Mouse (Mus musculus) intestine, embryonic 16.5 days (tissue): Measurements from ENCODE around the gene Snurf. TPM values are rescaled to one million over a fixed set of nuclear protein-coding genes. Genes with fewer than 3 reads are reported as not detected.

Source experiments
- ATAC-seq: fragments of 200-750 bp; cut with Nextera tagmentation; 2 replicates; pipeline ENCODE4 v1.8.0; 2017; ENCODE audit warnings: moderate TSS enrichment, moderate library complexity
- H3K27ac ChIP-seq: fragments of 300-500 bp; sonication (generic); 2 replicates; pipeline ENCODE4 v1.5.1; 2014; ENCODE audit warnings: mild to moderate bottlenecking, low read length
- H3K27me3 ChIP-seq: fragments of 300-500 bp; sonication (generic); replicated peaks from 2 replicates; pipeline ENCODE4 v1.6.1; 2014; ENCODE audit warnings: low read length, control low read depth, mixed read lengths; ENCODE audit not compliant: control insufficient read depth, insufficient read depth
- H3K36me3 ChIP-seq: fragments of 300-500 bp; sonication (generic); 2 replicates; pipeline ENCODE4 v1.6.1; 2014; ENCODE audit warnings: low read length, control low read depth; ENCODE audit not compliant: control insufficient read depth, insufficient read depth
- H3K4me1 ChIP-seq: fragments of 300-500 bp; sonication (generic); 2 replicates; pipeline ENCODE4 v1.6.1; 2014; ENCODE audit warnings: low read length, control low read depth, mixed read lengths; ENCODE audit not compliant: control insufficient read depth, insufficient read depth
- H3K4me2 ChIP-seq: fragments of 300-500 bp; sonication (generic); 2 replicates; pipeline ENCODE4 v1.6.1; 2014; ENCODE audit warnings: low read depth, low read length, control low read depth
- H3K4me3 ChIP-seq: fragments of 300-500 bp; sonication (generic); 2 replicates; pipeline ENCODE4 v1.5.1; 2014; ENCODE audit warnings: mild to moderate bottlenecking, low read length
- H3K9ac ChIP-seq: fragments of 300-500 bp; sonication (generic); 2 replicates; pipeline ENCODE4 v1.6.1; 2014; ENCODE audit warnings: low read depth, low read length
- H3K9me3 ChIP-seq: fragments of 300-500 bp; sonication (generic); 2 replicates; pipeline ENCODE4 v1.6.1; 2016; ENCODE audit warnings: low read length, control low read depth; ENCODE audit not compliant: control insufficient read depth
- WGBS: fragments of 180-500 bp; shearing (Covaris S2); extraction: QIAGEN DNeasy Blood & Tissue Kit; methylation state at CpG from one replicate; pipeline ENCODE4 v1.1.7; 2014; 5-methylcytosine and 5-hydroxymethylcytosine counted together
- polyA plus RNA-seq: library from polyadenylated mRNA; unstranded; fragments of >200 nt; fragmentation: Nextera tagmentation; extraction: Ambion mirVana; gene quantifications from 2 replicates; pipeline ENCODE4 v1.2.1, GENCODE M21; 2015

Snurf gene
- 33.5 and 35.5 TPM in 2 replicates for polyA plus RNA-seq

DNA sequence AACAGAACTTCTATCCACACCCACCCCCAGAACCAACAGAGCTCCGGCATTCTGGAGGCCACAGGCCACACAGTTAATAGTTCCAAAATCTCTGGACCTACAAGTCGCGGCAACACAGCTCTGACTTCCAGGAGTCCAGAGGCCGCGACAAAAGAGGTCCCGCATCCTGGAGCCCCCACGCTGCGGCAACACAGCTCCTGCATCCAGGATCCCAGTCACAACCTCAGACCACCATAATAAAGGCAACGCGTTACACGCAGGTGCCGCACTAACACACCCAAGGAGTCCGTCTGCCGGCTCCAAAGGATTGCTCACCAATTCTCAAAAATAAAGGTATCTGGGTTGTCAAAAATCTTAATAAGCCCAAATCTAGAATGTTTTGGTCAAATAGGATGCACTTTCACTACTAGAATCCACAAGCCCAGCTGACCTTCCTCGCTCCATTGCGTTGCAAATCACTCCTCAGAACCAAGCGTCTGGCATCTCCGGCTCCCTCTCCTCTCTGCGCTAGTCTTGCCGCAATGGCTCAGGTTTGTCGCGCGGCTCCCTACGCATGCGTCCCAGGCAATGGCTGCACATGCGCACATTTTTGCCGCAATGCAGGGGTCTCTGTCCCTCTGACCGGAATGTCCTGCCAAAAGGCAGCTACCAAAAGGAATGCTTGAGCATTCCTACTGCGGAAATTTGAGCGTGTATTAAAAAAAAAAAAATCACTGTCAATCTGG lies at the start of gene Snurf, which contains the start of gene Gm38393:
TSS of gene Snurf (minus strand) at position 444 of the 725 bp plus-strand sequence.
TSS of gene Gm38393 (minus strand) at position 459 of the 725 bp plus-strand sequence.
- Histone ChIP-seq H3K4me2 (peak within 1 kb of the TSS; percentile 60), H3K4me3 (peak within 1 kb of the TSS; percentile 58), H3K36me3 (no peaks in the 10 kb centered on the region), H3K27me3 (no peaks in the 10 kb centered on the region), H3K9ac (peak within 1 kb of the TSS; percentile 68), H3K27ac (no peak within 1 kb of the TSS), H3K9me3 (peaks cover 16% of the 10 kb centered on the region), H3K4me1 (no peaks in the 10 kb centered on the region)
- WGBS, result 51% methylated on average over 30 of the region's 30 CpGs
- peak; percentile 69 for ATAC-seq

GRCm38 (mm10) chr7:60047481-60048201 lies 42.8 kb upstream of the Snurf start:
- no peaks in the 10 kb centered on the region for H3K36me3 ChIP-seq
- no peak overlapping the region for H3K4me2 ChIP-seq
- H3K4me1 ChIP-seq, result no peaks in the 10 kb centered on the region
- WGBS, result 69% methylated on average over 6 of the region's 6 CpGs
- no peak overlapping the region for H3K4me3 ChIP-seq
- no peak overlapping the region for H3K27ac ChIP-seq
- no peaks in the 10 kb centered on the region for H3K9me3 ChIP-seq
- H3K9ac ChIP-seq, result no peak overlapping the region
- no peaks in the 10 kb centered on the region for H3K27me3 ChIP-seq
- no peak for ATAC-seq

DNA sequence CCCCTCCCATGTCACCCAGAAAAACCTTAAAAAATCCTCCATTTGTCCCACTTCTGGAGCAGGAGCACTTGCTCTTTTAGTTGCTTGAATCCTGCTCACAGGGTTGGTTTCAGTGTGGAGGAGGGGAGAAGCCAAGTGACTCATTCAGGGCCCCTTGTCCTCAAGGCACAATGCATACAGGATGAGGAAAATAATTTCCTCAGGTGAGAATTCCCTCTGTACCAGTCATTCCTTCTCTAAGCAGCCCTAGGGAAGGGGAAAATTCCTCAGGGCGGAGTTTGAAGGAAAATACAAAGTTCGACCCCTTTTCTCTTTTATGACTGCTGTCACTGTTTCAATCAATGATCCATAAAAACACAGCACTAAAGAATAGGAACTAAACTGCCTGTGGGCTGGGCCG lies 8.3 kb upstream of the Snurf start:
- Histone ChIP-seq H3K4me1 (no peaks in the 10 kb centered on the region), H3K27ac (no peak overlapping the region), H3K9ac (no peak overlapping the region), H3K9me3 (no peaks in the 10 kb centered on the region), H3K27me3 (no peaks in the 10 kb centered on the region), H3K36me3 (no peaks in the 10 kb centered on the region), H3K4me2 (no peak overlapping the region), H3K4me3 (no peak overlapping the region)
- peak; percentile 87 for ATAC-seq
- WGBS, result 67% methylated on average over 3 of the region's 3 CpGs

DNA sequence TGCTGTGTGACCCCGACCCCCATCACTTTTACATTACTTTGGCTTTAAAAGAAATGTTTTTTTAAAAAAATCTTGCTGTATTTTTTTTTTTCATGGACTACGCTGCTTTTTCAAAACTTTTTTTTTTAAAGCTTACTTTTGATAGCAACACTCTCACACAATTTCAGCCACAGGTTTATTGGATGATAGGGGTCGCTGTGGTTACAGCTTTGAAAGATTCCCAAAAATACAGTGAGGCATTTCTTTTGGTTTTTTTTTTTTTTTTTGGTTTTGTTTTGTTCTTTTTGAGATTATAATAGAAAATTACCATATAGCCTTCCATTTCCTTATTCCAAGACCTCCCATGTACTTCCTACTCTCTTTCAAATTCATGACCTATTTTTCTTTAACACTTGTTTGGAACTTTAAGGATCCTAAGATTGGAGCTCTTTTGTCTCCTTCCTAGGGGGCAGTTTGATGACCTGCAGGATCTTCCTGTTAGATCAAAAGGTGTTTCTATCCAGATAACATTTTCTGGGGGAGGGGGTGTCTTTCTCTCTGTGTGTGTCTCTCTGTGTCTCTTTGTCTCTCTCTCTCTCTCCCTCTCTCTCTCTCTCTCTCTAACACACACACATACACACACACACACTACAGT lies 3.0 kb upstream of the Snurf start:
- Histone ChIP-seq H3K9ac (no peak overlapping the region), H3K27me3 (no peaks in the 10 kb centered on the region), H3K9me3 (peaks cover 16% of the 10 kb centered on the region), H3K27ac (no peak overlapping the region), H3K4me2 (no peak overlapping the region), H3K4me1 (no peaks in the 10 kb centered on the region), H3K4me3 (no peak overlapping the region), H3K36me3 (no peaks in the 10 kb centered on the region)
- no peak for ATAC-seq
- WGBS, result 45% methylated on average over 3 of the region's 3 CpGs

- no peak overlapping the region for H3K27ac ChIP-seq
- WGBS, result 61% methylated on average over 2 of the region's 2 CpGs
Measured at GRCm38 (mm10) chr7:60006262-60006661, 1.4 kb upstream of the Snurf start.

DNA sequence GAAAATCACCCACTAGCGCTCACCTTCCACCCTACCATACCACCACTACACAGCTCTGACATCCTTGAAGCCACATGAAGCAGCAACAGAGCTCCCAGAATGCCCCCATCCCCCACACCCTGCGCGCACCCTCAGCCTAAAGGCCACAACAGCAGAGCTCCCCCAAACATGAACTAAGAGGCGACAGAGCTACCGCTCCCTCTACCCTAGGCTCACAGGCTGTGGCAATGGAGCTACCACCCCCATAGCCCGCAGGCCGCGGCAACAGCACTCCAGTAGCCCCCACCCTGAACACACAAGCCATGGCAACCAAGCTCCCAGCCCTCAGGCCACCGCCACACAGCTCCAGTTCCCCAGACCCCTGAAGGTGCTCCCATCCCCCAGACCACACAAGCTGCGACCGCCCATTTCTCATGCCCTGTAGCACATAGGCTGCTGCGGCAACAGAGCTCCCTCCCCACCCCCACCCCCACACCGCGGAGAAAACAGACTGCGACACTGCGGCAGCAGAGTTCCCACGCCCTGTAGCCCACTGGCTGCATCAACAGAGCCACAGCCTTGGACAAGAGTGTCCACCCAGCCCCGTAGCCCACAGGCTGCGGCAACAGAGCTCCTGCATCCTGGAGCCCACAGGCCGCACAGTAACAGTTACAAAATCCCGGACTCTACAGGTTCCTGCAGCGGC lies 786 bp downstream of the Snurf start:
- H3K27ac ChIP-seq, result peak overlapping the region; percentile 28; the same call in 1 of the 2 replicates
- WGBS, result 43% methylated on average over 22 of the region's 22 CpGs
- ATAC-seq, result peak; percentile 79
- H3K4me1 ChIP-seq, result no peaks in the 10 kb centered on the region
- peak overlapping the region; percentile 58 for H3K4me3 ChIP-seq
- peak overlapping the region; percentile 68 for H3K9ac ChIP-seq
- peak overlapping the region; percentile 60 for H3K4me2 ChIP-seq
- peaks cover 16% of the 10 kb centered on the region for H3K9me3 ChIP-seq
- no peaks in the 10 kb centered on the region for H3K27me3 ChIP-seq
- no peaks in the 10 kb centered on the region for H3K36me3 ChIP-seq

More at GRCm38 (mm10) chr7:60006262-60006661, 1.4 kb upstream of the Snurf start:
- Histone ChIP-seq H3K9me3 (peaks cover 16% of the 10 kb centered on the region), H3K4me3 (no peak overlapping the region), H3K4me1 (no peaks in the 10 kb centered on the region), H3K9ac (no peak overlapping the region), H3K27me3 (no peaks in the 10 kb centered on the region), H3K36me3 (no peaks in the 10 kb centered on the region), H3K4me2 (no peak overlapping the region)
- ATAC-seq, result no peak

DNA sequence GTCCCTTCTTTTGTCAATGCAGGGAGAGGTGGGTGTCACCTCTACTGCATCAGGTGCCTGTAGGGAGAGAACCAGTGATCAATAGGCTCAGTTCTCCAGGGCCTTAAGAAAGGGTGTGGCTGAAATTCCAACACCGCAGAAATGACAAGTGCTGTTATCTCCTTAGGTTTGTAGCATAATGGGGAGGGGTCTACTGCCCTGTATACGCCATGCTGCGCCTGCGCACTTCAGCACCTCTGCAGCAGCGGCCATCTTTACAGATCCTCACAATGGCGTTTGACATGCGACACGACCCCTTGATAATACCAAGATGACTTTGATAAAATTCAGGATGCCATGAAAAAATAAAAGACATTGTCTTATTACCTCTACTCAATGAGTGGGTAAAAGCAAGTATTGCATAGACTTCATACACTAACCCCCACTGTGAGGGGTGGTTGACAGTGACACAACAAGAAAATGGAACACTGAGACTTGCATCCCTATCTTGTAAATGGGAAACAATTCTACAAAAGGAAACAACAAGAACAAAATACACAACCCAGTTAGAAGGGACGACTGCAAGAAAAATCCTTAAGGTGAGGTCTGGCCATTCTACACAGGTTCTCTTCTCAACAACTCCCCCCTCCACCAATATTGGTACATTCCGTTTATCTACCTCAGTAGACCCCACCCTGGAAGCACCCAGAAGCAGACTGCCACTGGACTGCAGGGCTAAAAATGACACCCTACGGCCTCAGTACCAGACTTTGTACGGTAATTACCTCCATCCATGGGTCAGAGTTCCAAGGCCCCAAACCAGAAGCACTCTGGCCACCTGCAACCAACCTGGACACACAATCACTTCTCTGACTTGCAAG lies 1.6 kb downstream of the Snurf start:
- peaks cover 16% of the 10 kb centered on the region for H3K9me3 ChIP-seq
- H3K4me2 ChIP-seq, result peak overlapping the region; percentile 60
- no peak overlapping the region; the same call in 1 of the 2 replicates for H3K9ac ChIP-seq
- WGBS, result 47% methylated on average over 12 of the region's 12 CpGs
- peak overlapping the region; percentile 58 for H3K4me3 ChIP-seq
- peak; percentile 56 for ATAC-seq
- peak overlapping the region; percentile 28; the same call in 1 of the 2 replicates for H3K27ac ChIP-seq
- no peaks in the 10 kb centered on the region for H3K4me1 ChIP-seq
- H3K27me3 ChIP-seq, result no peaks in the 10 kb centered on the region
- H3K36me3 ChIP-seq, result no peaks in the 10 kb centered on the region

DNA sequence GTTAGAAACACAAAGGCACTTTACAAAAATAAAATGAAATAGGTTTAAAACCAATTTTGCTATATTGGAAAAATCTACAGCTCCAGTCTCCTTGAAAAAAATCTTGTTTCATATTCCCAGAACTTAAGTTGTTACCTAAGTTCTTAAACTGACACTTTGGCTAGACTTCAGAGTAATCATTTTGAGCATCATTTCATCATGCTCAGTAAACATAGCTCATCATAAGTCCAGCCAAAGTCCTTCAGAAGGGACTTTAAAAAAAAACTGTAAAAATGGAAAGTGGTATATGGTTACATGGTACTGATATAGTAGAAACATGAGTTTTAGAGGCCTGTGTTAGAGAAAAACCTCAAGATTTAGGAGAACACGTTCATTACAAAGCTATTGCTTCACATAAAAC lies 26.2 kb downstream of the Snurf start:
- 77% methylated on average over 1 of the region's 1 CpGs for WGBS
- Histone ChIP-seq H3K36me3 (no peaks in the 10 kb centered on the region), H3K27ac (no peak overlapping the region), H3K27me3 (no peaks in the 10 kb centered on the region), H3K9ac (no peak overlapping the region), H3K4me3 (no peak overlapping the region), H3K4me1 (no peaks in the 10 kb centered on the region), H3K9me3 (no peaks in the 10 kb centered on the region), H3K4me2 (no peak overlapping the region)
- ATAC-seq, result no peak
